Mouse (Mus musculus): Measurements from ENCODE around the gene Npr2.
"Not testable (repeated sequence)": the region's sequence is repeated elsewhere in the genome, so short reads cannot be mapped to it uniquely, and the experiment has no call there.

The Npr2 gene

GRCm38 (mm10) chr4:43631046-43631955 lies at the start of gene Npr2:
TSS of gene Npr2 (plus strand) at chr4:43631935.
- DNase-seq (ENCODE audit: low spot score in 2 of 2) = peak in 1 of 2 experiments; percentile 35

- no peak for DNase-seq (ENCODE audit: low spot score in 2 of 2)
Measured at GRCm38 (mm10) chr4:43582241-43582640, 49.5 kb upstream of the Npr2 start.

GRCm38 (mm10) chr4:43583421-43583820 lies 48.3 kb upstream of the Npr2 start:
- no peak for DNase-seq (ENCODE audit: low spot score in 2 of 2)

- no peak for DNase-seq (ENCODE audit: low spot score in 2 of 2)
Measured at GRCm38 (mm10) chr4:43584444-43585416, 47.0 kb upstream of the Npr2 start, which contains the start of gene Msmp. TSS of gene Msmp (minus strand) at chr4:43584494.

- DNase-seq (ENCODE audit: low spot score in 2 of 2) = no peak
Measured at GRCm38 (mm10) chr4:43585682-43586081, 46.1 kb upstream of the Npr2 start.

- no peak for DNase-seq (ENCODE audit: low spot score in 2 of 2)
Measured at GRCm38 (mm10) chr4:43586411-43586810, 45.3 kb upstream of the Npr2 start.

- no peak for DNase-seq (ENCODE audit: low spot score in 2 of 2)
Measured at GRCm38 (mm10) chr4:43587681-43588080, 44.1 kb upstream of the Npr2 start.

- no peak for DNase-seq (ENCODE audit: low spot score in 2 of 2)
Measured at GRCm38 (mm10) chr4:43591543-43591942, 40.2 kb upstream of the Npr2 start.

- no peak for DNase-seq (ENCODE audit: low spot score in 2 of 2)
Measured at GRCm38 (mm10) chr4:43591961-43592360, 39.8 kb upstream of the Npr2 start.

GRCm38 (mm10) chr4:43593453-43593852 lies 38.3 kb upstream of the Npr2 start:
- DNase-seq (ENCODE audit: low spot score in 2 of 2) = no peak

GRCm38 (mm10) chr4:43596597-43596996 lies 35.1 kb upstream of the Npr2 start:
- DNase-seq (ENCODE audit: low spot score in 2 of 2) = not testable (repeated sequence)

- no peak for DNase-seq (ENCODE audit: low spot score in 2 of 2)
Measured at GRCm38 (mm10) chr4:43598200-43598599, 33.5 kb upstream of the Npr2 start.

GRCm38 (mm10) chr4:43598650-43599380 lies 32.9 kb upstream of the Npr2 start:
- DNase-seq (ENCODE audit: low spot score in 2 of 2) = no peak

- no peak for DNase-seq (ENCODE audit: low spot score in 2 of 2)
Measured at GRCm38 (mm10) chr4:43600195-43600934, 31.4 kb upstream of the Npr2 start.

- no peak for DNase-seq (ENCODE audit: low spot score in 2 of 2)
Measured at GRCm38 (mm10) chr4:43604099-43604498, 27.6 kb upstream of the Npr2 start.

GRCm38 (mm10) chr4:43604751-43605685 lies 26.7 kb upstream of the Npr2 start:
- DNase-seq (ENCODE audit: low spot score in 2 of 2) = no peak

GRCm38 (mm10) chr4:43612534-43612933 lies 19.2 kb upstream of the Npr2 start:
- DNase-seq (ENCODE audit: low spot score in 2 of 2) = no peak

- no peak for DNase-seq (ENCODE audit: low spot score in 2 of 2)
Measured at GRCm38 (mm10) chr4:43613060-43613730, 18.5 kb upstream of the Npr2 start.

GRCm38 (mm10) chr4:43620146-43620778 lies 11.5 kb upstream of the Npr2 start:
- no peak for DNase-seq (ENCODE audit: low spot score in 2 of 2)
